Comparison of ENCODE assay signal across 10 mouse cellular contexts in the genomic region with DNA sequence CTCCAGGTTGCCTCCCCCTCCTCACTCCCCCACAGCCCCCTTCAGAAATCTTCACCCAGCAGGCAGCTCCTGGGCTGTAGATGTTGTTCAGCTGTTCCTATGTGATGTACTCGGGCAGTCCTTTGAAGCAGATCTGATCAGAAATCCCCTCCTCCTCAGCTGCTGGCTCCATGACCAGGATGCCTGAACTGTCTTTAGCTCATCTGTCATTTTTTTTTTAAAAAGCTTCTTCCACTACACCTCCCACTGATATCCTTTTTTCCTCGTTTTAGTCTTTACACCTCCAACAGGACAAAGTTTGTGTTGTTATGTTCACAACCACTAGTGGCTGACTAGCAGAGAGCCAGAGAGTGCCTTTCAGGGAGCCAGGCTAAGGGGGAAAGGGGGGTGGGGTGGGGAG.
DNase-seq lines count a peak whose midpoint lies in the region; ATAC-seq lines count a peak whose summit lies in the region.
"Had no signal": no experiment of that assay in that cellular context is flagged by ENCODE, and none has a peak within 500 bp of the region (broad histone marks: within the 10 kb centered on the region; RNA-seq: fewer than 3 reads in every experiment).

No protein-coding gene starts in this region.

- H3K4me1 ChIP-seq in heart, embryonic 16.5 days (ENCODE audit: control insufficient read depth, insufficient read depth, low read length): peaks cover 54% of the 10 kb centered on the region
- H3K4me1 ChIP-seq in embryonic facial prominence, embryonic 12.5 days: peaks cover 4% of the 10 kb centered on the region; the same call in 1 of the 2 replicates
- peaks cover 43% of the 10 kb centered on the region for H3K4me1 ChIP-seq in hindbrain, embryonic 15.5 days (replicated peaks)
- peaks cover 12% of the 10 kb centered on the region for H3K4me1 ChIP-seq in midbrain, embryonic 14.5 days (ENCODE audit: control insufficient read depth, insufficient read depth, low read length)

- 0 out of 2 replicates have a peak, but pooled peaks cover 2% of the 10 kb centered on the region for H3K27me3 ChIP-seq in heart, embryonic 16.5 days (ENCODE audit: control insufficient read depth, insufficient read depth, low read length)
- H3K27me3 ChIP-seq in embryonic facial prominence, embryonic 12.5 days: peaks cover 25% of the 10 kb centered on the region
- H3K27me3 ChIP-seq in hindbrain, embryonic 15.5 days: peaks cover 7% of the 10 kb centered on the region; the same call in 1 of the 2 replicates
- peaks cover 17% of the 10 kb centered on the region for H3K27me3 ChIP-seq in midbrain, embryonic 14.5 days (ENCODE audit: control insufficient read depth, insufficient read depth, low read length)

- H3K27ac ChIP-seq in heart, embryonic 16.5 days (ENCODE audit: low read length): peak overlapping the region; percentile 90
- H3K27ac ChIP-seq in embryonic facial prominence, embryonic 12.5 days: no peak overlapping the region
- peak overlapping the region; percentile 100 for H3K27ac ChIP-seq in hindbrain, embryonic 15.5 days (replicated peaks)
- H3K27ac ChIP-seq in midbrain, embryonic 14.5 days (replicated peaks; ENCODE audit: low read depth, low read length): peak overlapping the region; percentile 96

- WGBS in heart, embryonic 16.5 days: 4% methylated on average over 2 of the region's 2 CpGs
- WGBS in embryonic facial prominence, embryonic 12.5 days: 2% methylated on average over 2 of the region's 2 CpGs
- WGBS in hindbrain, embryonic 15.5 days: 4% methylated on average over 2 of the region's 2 CpGs
- 0% methylated on average over 2 of the region's 2 CpGs for WGBS in midbrain, embryonic 14.5 days

- H3K36me3 ChIP-seq in heart, embryonic 16.5 days (ENCODE audit: control insufficient read depth, insufficient read depth): 0 out of 2 replicates have a peak, but pooled peaks cover 4% of the 10 kb centered on the region
- H3K36me3 ChIP-seq in embryonic facial prominence, embryonic 12.5 days: no peaks in the 10 kb centered on the region
- H3K36me3 ChIP-seq in hindbrain, embryonic 15.5 days: no peaks in the 10 kb centered on the region
- H3K36me3 ChIP-seq in midbrain, embryonic 14.5 days (ENCODE audit: control insufficient read depth, insufficient read depth, low read length): no peaks in the 10 kb centered on the region

- peak overlapping the region; percentile 75 for H3K4me3 ChIP-seq in heart, embryonic 16.5 days (ENCODE audit: low read length)
- H3K4me3 ChIP-seq in embryonic facial prominence, embryonic 12.5 days: peak overlapping the region; percentile 73
- H3K4me3 ChIP-seq in hindbrain, embryonic 15.5 days: peak overlapping the region; percentile 95
- peak overlapping the region; percentile 58 for H3K4me3 ChIP-seq in midbrain, embryonic 14.5 days (replicated peaks; ENCODE audit: low read depth, low read length)

- peak overlapping the region; percentile 88; the same call in 1 of the 2 replicates for H3K9ac ChIP-seq in heart, embryonic 16.5 days (ENCODE audit: low read length)
- H3K9ac ChIP-seq in embryonic facial prominence, embryonic 12.5 days: peak overlapping the region; percentile 76
- peak overlapping the region; percentile 99 for H3K9ac ChIP-seq in hindbrain, embryonic 15.5 days
- H3K9ac ChIP-seq in midbrain, embryonic 14.5 days (replicated peaks; ENCODE audit: low read length): peak overlapping the region; percentile 87

- H3K9me3 ChIP-seq in heart, embryonic 16.5 days (replicated peaks; ENCODE audit: control insufficient read depth, low read length): no peaks in the 10 kb centered on the region
- no peaks in the 10 kb centered on the region for H3K9me3 ChIP-seq in embryonic facial prominence, embryonic 12.5 days
- H3K9me3 ChIP-seq in hindbrain, embryonic 15.5 days: no peaks in the 10 kb centered on the region
- H3K9me3 ChIP-seq in midbrain, embryonic 14.5 days (ENCODE audit: control insufficient read depth, low read length): no peaks in the 10 kb centered on the region

- no peak for DNase-seq in heart, postnatal 25 days (ENCODE audit: low spot score)
- DNase-seq in midbrain, embryonic 14.5 days: peak; percentile 35
- no peak for DNase-seq in frontal cortex, postnatal 25 days (ENCODE audit: low spot score in 2 of 2)
- no peak for DNase-seq in left cerebral cortex, postnatal 14 days (ENCODE audit: low spot score in 2 of 2)
- no peak for DNase-seq in natural killer cell, adult 2 months (ENCODE audit: low spot score in 2 of 2)
- DNase-seq: kidney, adult 11 months; thymus, postnatal 36 days had no signal

- no peak for ATAC-seq in heart, embryonic 16.5 days (replicated peaks; ENCODE audit: extremely low read depth, insufficient read depth, low FRiP score)
- ATAC-seq in embryonic facial prominence, embryonic 12.5 days (ENCODE audit: insufficient number of reproducible peaks, insufficient read depth, low FRiP score, low TSS enrichment): no peak
- ATAC-seq in hindbrain, embryonic 15.5 days (ENCODE audit: low FRiP score, low read depth): 0 out of 2 replicates have a peak, but pooled peaks have one; percentile 4
- ATAC-seq in midbrain, embryonic 14.5 days (ENCODE audit: low FRiP score, low TSS enrichment): no peak

- peak overlapping the region; percentile 98 for H3K4me2 ChIP-seq in heart, embryonic 16.5 days (ENCODE audit: low read depth, low read length)
- peak overlapping the region; percentile 92 for H3K4me2 ChIP-seq in embryonic facial prominence, embryonic 12.5 days (replicated peaks)
- H3K4me2 ChIP-seq in hindbrain, embryonic 15.5 days: peak overlapping the region; percentile 73
- peak overlapping the region; percentile 70 for H3K4me2 ChIP-seq in midbrain, embryonic 14.5 days (ENCODE audit: low read length)

- intact Hi-C loops in heart, postnatal 25 days (cut with DNase I): loop anchor here (10.0 kb wide), 2 partner anchors 116 to 184 kb away; no protein-coding TSS in a partner anchor
- intact Hi-C loops in left cerebral cortex, postnatal 14 days (cut with DNase I): loop anchor here (10.0 kb wide), 4 partner anchors 116 to 1186 kb away; no protein-coding TSS in a partner anchor
